Mouse (Mus musculus) limb, embryonic 13.5 days (tissue): ENCODE measurements at regions not wholly inside any gene's neighbourhood (a gene's known extent, or its start where the extent isn't known, plus 50 kb on each side); places are given as distances from the start of the nearest gene placed in this dataset.

Experiments used
- ATAC-seq: fragments of 200-750 bp; cut with Nextera tagmentation; 2 replicates; pipeline ENCODE4 v1.8.0; 2017; ENCODE audit warnings: low read depth, moderate number of reproducible peaks, moderate TSS enrichment; ENCODE audit not compliant: low FRiP score
- H3K27ac ChIP-seq: fragments of 300-500 bp; sonication (generic); 2 replicates; pipeline ENCODE4 v1.5.1; 2015; ENCODE audit warnings: inconsistent platforms, mild to moderate bottlenecking, moderate library complexity
- H3K27me3 ChIP-seq: fragments of 300-500 bp; sonication (generic); 2 replicates; pipeline ENCODE4 v1.6.1; 2015; ENCODE audit warnings: mild to moderate bottlenecking, inconsistent platforms
- H3K36me3 ChIP-seq: fragments of 300-500 bp; sonication (generic); 2 replicates; pipeline ENCODE4 v1.6.1; 2015; ENCODE audit warnings: inconsistent platforms, mild to moderate bottlenecking, moderate library complexity
- H3K4me1 ChIP-seq: fragments of 300-500 bp; sonication (generic); 2 replicates; pipeline ENCODE4 v1.6.1; 2015; ENCODE audit warnings: inconsistent platforms
- H3K4me2 ChIP-seq: fragments of 300-500 bp; sonication (generic); replicated peaks from 2 replicates; pipeline ENCODE4 v1.6.1; 2015; ENCODE audit warnings: inconsistent platforms, mild to moderate bottlenecking, moderate library complexity
- H3K4me3 ChIP-seq: fragments of 300-500 bp; sonication (generic); 2 replicates; pipeline ENCODE4 v1.5.1; 2015; ENCODE audit warnings: moderate library complexity, mild to moderate bottlenecking, inconsistent platforms
- H3K9ac ChIP-seq: fragments of 300-500 bp; sonication (generic); 2 replicates; pipeline ENCODE4 v1.6.1; 2015; ENCODE audit warnings: mild to moderate bottlenecking, inconsistent platforms
- H3K9me3 ChIP-seq: fragments of 300-500 bp; sonication (generic); 2 replicates; pipeline ENCODE4 v1.6.1; 2016; ENCODE audit warnings: inconsistent platforms
- WGBS: fragments of 180-500 bp; shearing (Covaris S2); methylation state at CpG from one replicate; pipeline ENCODE4 v1.1.7; 2015; 5-methylcytosine and 5-hydroxymethylcytosine counted together

DNA sequence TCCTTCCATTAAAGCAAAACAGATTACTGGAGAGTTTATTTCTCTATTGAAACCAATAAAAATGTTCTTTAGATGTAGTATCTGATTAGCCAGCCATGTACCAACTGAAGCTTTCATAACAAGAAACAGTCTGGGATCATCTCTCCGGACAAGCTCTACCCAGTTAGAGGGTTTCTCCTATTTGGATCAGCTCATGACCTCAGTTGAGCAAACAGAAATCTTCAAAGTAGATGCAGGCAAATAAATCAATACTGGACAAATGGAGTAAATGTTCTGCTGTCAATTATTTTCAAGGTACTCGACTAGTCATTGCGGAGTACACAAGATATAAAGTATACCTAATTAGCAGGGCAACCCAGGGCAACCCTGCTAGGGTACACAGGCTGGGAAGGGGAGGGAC lies 67.4 kb downstream of the Avpr1a start:
- no peak overlapping the region for H3K27ac ChIP-seq
- H3K4me2 ChIP-seq = no peak overlapping the region
- no peak overlapping the region for H3K4me3 ChIP-seq
- 0 out of 2 replicates have a peak, but pooled peaks cover 5% of the 10 kb centered on the region for H3K9me3 ChIP-seq
- no peaks in the 10 kb centered on the region for H3K36me3 ChIP-seq
- H3K27me3 ChIP-seq = no peaks in the 10 kb centered on the region
- no peaks in the 10 kb centered on the region for H3K4me1 ChIP-seq
- no peak overlapping the region for H3K9ac ChIP-seq
- ATAC-seq = no peak
- 77% methylated on average over 3 of the region's 3 CpGs for WGBS

DNA sequence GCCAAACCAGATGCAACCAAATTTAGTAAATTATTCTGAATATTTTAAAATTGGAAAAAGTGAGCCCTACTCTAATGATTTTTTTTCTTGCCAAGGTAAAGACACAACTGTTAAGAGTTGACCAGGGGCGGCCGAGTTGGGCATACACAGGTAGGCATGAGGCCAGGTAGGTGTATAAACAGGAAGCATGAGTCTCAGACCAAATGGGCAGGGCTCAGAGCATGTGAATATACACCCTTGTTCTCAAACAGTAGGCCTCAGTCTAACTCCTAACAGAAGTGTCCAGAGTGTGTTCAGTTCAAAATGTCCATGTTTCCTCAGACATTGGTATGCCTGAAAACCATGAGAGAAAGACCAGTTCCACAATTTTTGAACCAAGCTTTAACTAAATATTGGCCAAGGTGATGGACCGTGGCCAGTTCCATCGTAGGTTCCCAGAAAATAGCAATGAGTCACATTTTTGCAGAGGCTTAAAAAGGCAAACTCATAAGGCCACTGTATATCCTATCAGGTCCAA lies 71.0 kb downstream of the Avpr1a start:
- Histone ChIP-seq H3K9me3 (no peaks in the 10 kb centered on the region), H3K9ac (no peak overlapping the region), H3K27me3 (no peaks in the 10 kb centered on the region), H3K4me3 (no peak overlapping the region), H3K27ac (no peak overlapping the region), H3K36me3 (no peaks in the 10 kb centered on the region), H3K4me2 (no peak overlapping the region), H3K4me1 (no peaks in the 10 kb centered on the region)
- no peak for ATAC-seq
- 87% methylated on average over 4 of the region's 4 CpGs for WGBS

GRCm38 (mm10) chr10:122519981-122520380 lies 71.7 kb downstream of the Avpr1a start:
- Histone ChIP-seq H3K9ac (no peak overlapping the region), H3K4me1 (no peaks in the 10 kb centered on the region), H3K27me3 (no peaks in the 10 kb centered on the region), H3K27ac (no peak overlapping the region), H3K4me2 (no peak overlapping the region), H3K36me3 (no peaks in the 10 kb centered on the region), H3K9me3 (no peaks in the 10 kb centered on the region), H3K4me3 (no peak overlapping the region)
- ATAC-seq = no peak
- WGBS = 78% methylated on average over 7 of the region's 7 CpGs

- Histone ChIP-seq H3K9ac (no peak overlapping the region), H3K36me3 (no peaks in the 10 kb centered on the region), H3K4me2 (no peak overlapping the region), H3K4me1 (no peaks in the 10 kb centered on the region), H3K4me3 (no peak overlapping the region), H3K27ac (no peak overlapping the region), H3K27me3 (no peaks in the 10 kb centered on the region), H3K9me3 (no peaks in the 10 kb centered on the region)
- 81% methylated on average over 2 of the region's 3 CpGs for WGBS
- ATAC-seq = no peak
Measured at GRCm38 (mm10) chr10:122522631-122523030, 74.3 kb downstream of the Avpr1a start.

- Histone ChIP-seq H3K4me1 (no peaks in the 10 kb centered on the region), H3K27me3 (no peaks in the 10 kb centered on the region), H3K4me3 (no peak overlapping the region), H3K4me2 (no peak overlapping the region), H3K36me3 (no peaks in the 10 kb centered on the region), H3K9ac (no peak overlapping the region), H3K27ac (no peak overlapping the region), H3K9me3 (no peaks in the 10 kb centered on the region)
- ATAC-seq = no peak
- WGBS = 82% methylated on average over 7 of the region's 7 CpGs
Measured at GRCm38 (mm10) chr10:122525360-122525759, 77.1 kb downstream of the Avpr1a start.

DNA sequence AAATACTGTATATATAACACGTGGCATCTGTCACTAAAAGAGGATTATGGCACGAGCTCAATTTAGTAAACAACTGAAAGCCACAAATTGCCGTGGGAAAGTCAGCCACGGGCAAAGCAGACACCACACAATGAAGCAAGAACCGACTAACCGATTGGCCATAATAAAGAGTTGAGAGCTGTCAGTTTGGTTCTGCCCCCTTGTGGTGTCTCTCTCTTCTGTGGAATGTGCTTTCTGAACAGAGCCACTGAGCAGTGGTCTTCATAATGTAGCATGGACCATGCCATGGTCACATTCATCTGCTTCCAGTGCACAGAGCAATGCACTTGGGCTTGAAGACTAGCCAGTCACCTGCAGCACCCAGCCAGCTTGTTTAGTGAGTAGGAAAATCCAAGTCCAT lies 77.5 kb downstream of the Avpr1a start:
- ATAC-seq = no peak
- H3K4me3 ChIP-seq = no peak overlapping the region
- H3K9me3 ChIP-seq = no peaks in the 10 kb centered on the region
- no peaks in the 10 kb centered on the region for H3K4me1 ChIP-seq
- H3K9ac ChIP-seq = no peak overlapping the region
- no peak overlapping the region for H3K4me2 ChIP-seq
- 81% methylated on average over 6 of the region's 6 CpGs for WGBS
- no peak overlapping the region for H3K27ac ChIP-seq
- H3K27me3 ChIP-seq = no peaks in the 10 kb centered on the region
- H3K36me3 ChIP-seq = no peaks in the 10 kb centered on the region

DNA sequence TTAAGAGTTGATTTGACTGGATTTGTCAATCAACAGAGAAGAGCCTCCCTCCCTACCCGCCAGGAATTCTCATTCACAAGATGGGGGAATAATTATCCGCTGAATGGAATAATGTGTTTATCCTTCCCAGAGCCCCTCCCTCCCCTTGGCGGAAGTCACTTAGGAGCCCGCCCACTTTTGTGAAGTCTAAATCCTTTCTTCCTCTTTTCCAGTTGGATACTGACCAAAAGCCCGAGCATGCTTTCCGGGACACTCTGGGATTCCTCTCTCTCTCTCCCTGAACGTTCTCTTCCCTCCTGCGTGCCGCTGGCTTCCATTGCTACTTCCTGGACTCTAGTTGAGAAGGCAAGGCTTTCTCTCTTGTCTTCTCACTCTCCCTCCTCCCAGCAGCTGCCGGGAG lies 79.9 kb downstream of the Avpr1a start:
- Histone ChIP-seq H3K4me3 (no peak overlapping the region), H3K9me3 (no peaks in the 10 kb centered on the region), H3K4me1 (peaks cover 10% of the 10 kb centered on the region), H3K9ac (no peak overlapping the region), H3K27ac (no peak overlapping the region), H3K27me3 (no peaks in the 10 kb centered on the region), H3K36me3 (no peaks in the 10 kb centered on the region), H3K4me2 (no peak overlapping the region)
- WGBS = 88% methylated on average over 10 of the region's 10 CpGs
- ATAC-seq = no peak

- no peak for ATAC-seq
- WGBS = 35% methylated on average over 4 of the region's 4 CpGs
- H3K4me1 ChIP-seq = peaks cover 10% of the 10 kb centered on the region
Measured at GRCm38 (mm10) chr10:122528973-122529703, 80.8 kb downstream of the Avpr1a start.

GRCm38 (mm10) chr10:122534714-122535113 lies 86.4 kb downstream of the Avpr1a start:
- no peaks in the 10 kb centered on the region for H3K36me3 ChIP-seq
- no peak overlapping the region for H3K4me3 ChIP-seq
- H3K9ac ChIP-seq = no peak overlapping the region
- no peak overlapping the region for H3K27ac ChIP-seq
- peaks cover 10% of the 10 kb centered on the region for H3K4me1 ChIP-seq
- H3K27me3 ChIP-seq = no peaks in the 10 kb centered on the region
- 0 out of 2 replicates have a peak, but pooled peaks cover 4% of the 10 kb centered on the region for H3K9me3 ChIP-seq
- H3K4me2 ChIP-seq = no peak overlapping the region
- WGBS = 70% methylated on average over 5 of the region's 5 CpGs
- ATAC-seq = no peak

More at GRCm38 (mm10) chr10:122528973-122529703, 80.8 kb downstream of the Avpr1a start:
- Histone ChIP-seq H3K9me3 (no peaks in the 10 kb centered on the region), H3K9ac (no peak overlapping the region), H3K4me2 (no peak overlapping the region), H3K36me3 (no peaks in the 10 kb centered on the region), H3K4me3 (no peak overlapping the region), H3K27ac (no peak overlapping the region), H3K27me3 (no peaks in the 10 kb centered on the region)

GRCm38 (mm10) chr10:122535137-122535536 lies 86.8 kb downstream of the Avpr1a start:
- WGBS = 53% methylated on average over 5 of the region's 5 CpGs
- ATAC-seq = no peak

GRCm38 (mm10) chr10:122539655-122540054 lies 91.4 kb downstream of the Avpr1a start:
- Histone ChIP-seq H3K27me3 (no peaks in the 10 kb centered on the region), H3K9me3 (0 out of 2 replicates have a peak, but pooled peaks cover 4% of the 10 kb centered on the region), H3K36me3 (no peaks in the 10 kb centered on the region), H3K27ac (no peak overlapping the region), H3K9ac (no peak overlapping the region), H3K4me3 (no peak overlapping the region), H3K4me2 (no peak overlapping the region), H3K4me1 (peaks cover 3% of the 10 kb centered on the region; the same call in 1 of the 2 replicates)
- no peak for ATAC-seq
- WGBS = 62% methylated on average over 7 of the region's 7 CpGs

More at GRCm38 (mm10) chr10:122535137-122535536, 86.8 kb downstream of the Avpr1a start:
- H3K4me2 ChIP-seq = no peak overlapping the region
- 0 out of 2 replicates have a peak, but pooled peaks cover 4% of the 10 kb centered on the region for H3K9me3 ChIP-seq
- H3K27ac ChIP-seq = no peak overlapping the region
- peaks cover 10% of the 10 kb centered on the region for H3K4me1 ChIP-seq
- no peak overlapping the region for H3K9ac ChIP-seq
- no peak overlapping the region for H3K4me3 ChIP-seq
- no peaks in the 10 kb centered on the region for H3K27me3 ChIP-seq
- H3K36me3 ChIP-seq = no peaks in the 10 kb centered on the region

DNA sequence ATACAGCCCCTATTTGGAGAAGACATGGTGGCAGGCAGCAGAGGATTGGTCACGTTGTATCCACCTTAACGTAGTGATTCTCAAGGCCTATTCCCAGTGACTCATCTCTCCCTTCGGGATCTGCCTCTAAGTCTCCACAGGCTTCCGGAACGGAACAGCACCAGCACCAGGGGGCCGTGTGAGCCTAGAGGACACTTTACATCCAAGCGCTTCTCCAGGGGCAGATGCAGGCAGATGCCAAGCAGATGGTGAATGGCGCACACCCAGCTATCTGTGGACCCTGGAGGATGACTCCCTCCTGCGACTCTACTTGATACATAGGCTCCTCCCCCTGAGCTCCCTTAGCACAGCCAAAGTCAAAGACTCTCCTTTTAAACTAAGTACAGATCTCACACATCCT lies 94.3 kb downstream of the Avpr1a start:
- Histone ChIP-seq H3K4me2 (no peak overlapping the region), H3K9me3 (no peaks in the 10 kb centered on the region), H3K27me3 (no peaks in the 10 kb centered on the region), H3K27ac (no peak overlapping the region), H3K4me1 (peaks cover 3% of the 10 kb centered on the region; the same call in 1 of the 2 replicates), H3K36me3 (no peaks in the 10 kb centered on the region), H3K9ac (no peak overlapping the region), H3K4me3 (no peak overlapping the region)
- WGBS = 65% methylated on average over 9 of the region's 9 CpGs
- ATAC-seq = no peak
